Mouse (Mus musculus): ENCODE results near the gene Vav2.

GRCm38 (mm10) chr2:27343984-27344453 is 82.8 kb downstream of the Vav2 start:
- TF ChIP-seq CTCF (IDR thresholded peaks at IDR 0.05; ENCODE audit: insufficient read depth, low read depth, low read length) (no peak), POLR2A (IDR thresholded peaks at IDR 0.05; ENCODE audit: insufficient read depth, low read depth, low read length) (no peak)
